Mouse (Mus musculus): ENCODE data around the gene Kif22. TPM values are rescaled to one million over a fixed set of nuclear protein-coding genes. Genes with fewer than 3 reads are reported as not detected.

Kif22 gene
- polyA plus RNA-seq, 1 experiment, result 19.3 TPM

DNA sequence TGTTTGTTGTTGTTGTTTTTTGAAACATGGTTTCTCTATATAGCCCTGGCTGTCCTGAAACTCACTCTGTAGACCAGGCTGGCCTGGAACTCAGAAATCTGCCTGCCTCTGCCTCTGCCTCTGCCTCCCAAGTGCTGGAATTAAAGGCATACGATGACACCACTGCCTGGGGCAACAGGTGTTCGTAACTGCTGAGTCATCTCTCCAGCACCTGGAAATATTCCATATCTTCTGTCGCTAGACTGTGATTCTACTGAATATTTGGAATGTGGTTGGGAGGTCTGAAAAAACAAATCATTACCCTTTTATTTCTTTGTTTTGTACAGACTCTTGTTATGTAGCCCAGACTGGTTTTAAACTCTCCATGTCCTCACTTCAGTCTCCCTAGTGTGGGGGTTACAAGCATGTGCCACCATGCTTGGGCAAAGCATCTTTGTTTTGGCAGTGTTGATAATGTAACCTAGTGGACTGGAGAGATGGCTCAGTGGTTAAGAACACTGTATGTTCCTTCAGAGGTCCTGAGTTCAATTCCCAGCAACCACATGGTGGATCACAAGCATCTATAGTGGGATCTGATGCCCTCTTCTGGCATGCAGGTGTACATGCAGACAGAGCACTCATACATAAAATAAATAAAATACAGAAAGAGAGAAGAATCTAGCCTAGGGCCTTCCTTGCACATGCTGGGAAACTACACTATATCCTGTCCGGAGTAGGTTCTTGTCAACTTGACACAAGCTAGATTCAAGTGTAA is 38.0 kb downstream of the Kif22 start:
- DNase-seq (ENCODE audit: low read depth, low spot score), result no peak
- WGBS, result 37% methylated on average over 4 of the region's 4 CpGs

DNA sequence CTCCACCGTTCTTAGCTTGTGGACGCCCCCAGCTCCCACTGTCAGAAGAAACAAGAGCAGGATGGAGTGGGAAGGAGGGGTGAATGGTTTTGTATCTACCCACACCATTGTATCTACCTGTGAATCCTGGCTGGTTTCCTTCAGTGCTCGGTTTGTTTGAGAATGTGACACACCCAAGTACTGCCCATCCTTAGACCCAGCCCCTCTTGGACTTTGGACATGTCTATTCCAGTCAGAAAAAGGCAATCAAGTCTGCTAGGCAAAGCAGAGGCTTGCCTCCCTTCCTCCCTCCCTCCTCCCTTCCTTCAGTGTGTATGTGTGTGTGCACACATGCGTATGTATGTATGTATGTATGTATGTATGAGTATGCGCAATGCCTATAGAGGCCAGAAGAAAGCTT is 38.7 kb downstream of the Kif22 start:
- peak; percentile 97 for DNase-seq (ENCODE audit: low read depth, low spot score)
- 26% methylated on average over 5 of the region's 5 CpGs for WGBS

- no peak for DNase-seq (ENCODE audit: low read depth, low spot score)
- WGBS, result 83% methylated on average over 10 of the region's 10 CpGs
Observed at GRCm38 (mm10) chr7:126999568-126999967, 42.7 kb downstream of the Kif22 start.

GRCm38 (mm10) chr7:126996449-126996848 is 45.8 kb downstream of the Kif22 start:
- 83% methylated on average over 4 of the region's 4 CpGs for WGBS
- DNase-seq (ENCODE audit: low read depth, low spot score), result no peak

DNA sequence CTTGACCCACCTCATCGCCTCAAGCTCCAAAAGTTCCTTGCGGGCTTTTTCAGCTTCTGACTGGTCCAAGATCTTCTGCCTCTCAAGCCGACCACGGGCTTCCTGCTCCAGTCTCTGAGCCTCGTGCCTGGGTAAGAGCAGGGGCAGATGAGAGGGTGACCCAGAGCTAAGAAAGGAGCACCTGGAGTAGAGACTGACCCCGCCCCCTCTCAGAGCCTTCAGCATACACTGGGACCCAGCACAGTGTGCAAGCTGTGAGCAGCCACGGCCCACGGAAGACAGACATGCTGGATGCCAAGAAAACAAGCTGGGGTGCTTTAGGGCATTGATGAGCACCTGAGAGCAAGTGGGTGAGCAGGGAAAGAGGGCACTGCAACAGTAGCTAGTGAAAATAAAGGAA is 53.5 kb downstream of the Kif22 start:
- WGBS, result 81% methylated on average over 8 of the region's 8 CpGs
- DNase-seq (ENCODE audit: low read depth, low spot score), result no peak

- no peak for DNase-seq (ENCODE audit: low read depth, low spot score)
- 33% methylated on average over 9 of the region's 9 CpGs for WGBS
Observed at GRCm38 (mm10) chr7:126986319-126986718, 56.0 kb downstream of the Kif22 start.

DNA sequence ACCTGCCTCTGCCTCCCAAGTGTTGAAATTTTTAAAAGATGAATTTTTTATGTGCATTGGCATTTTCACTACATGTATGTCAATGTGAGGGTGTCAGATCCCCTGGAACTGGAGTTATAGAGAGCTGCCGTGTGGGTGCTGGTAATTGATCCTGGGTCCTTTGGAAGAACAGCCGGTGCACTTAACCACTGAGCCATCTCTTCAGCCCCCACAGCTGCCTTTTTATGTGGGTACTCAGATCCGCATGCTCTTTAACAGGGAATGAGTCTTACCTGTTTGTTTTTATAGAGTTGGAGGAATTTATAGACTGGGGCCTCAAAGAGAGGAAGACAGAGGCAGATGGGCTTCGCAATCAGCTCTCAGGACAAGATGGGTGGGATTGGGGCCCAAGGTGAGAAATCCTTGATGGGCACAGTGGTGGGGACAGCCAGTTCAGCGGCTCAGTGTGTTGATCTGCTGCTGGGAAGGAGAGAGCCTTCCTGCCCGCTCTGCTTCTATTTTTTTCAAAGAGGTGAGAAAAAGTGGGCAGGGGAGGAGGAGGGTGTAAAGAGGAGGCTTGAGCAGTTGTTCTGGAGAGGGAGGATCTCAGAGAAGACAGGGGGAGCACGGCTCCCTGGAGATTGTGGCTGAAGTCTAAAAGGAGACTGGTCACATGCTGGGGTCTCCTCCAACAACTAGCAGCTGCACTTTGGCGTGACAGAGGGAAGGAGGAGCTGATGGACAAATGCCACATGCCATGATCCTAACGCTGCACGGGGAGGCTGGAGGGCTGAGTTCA is 57.4 kb downstream of the Kif22 start:
- DNase-seq (ENCODE audit: low read depth, low spot score), result no peak
- WGBS, result 64% methylated on average over 10 of the region's 10 CpGs

DNA sequence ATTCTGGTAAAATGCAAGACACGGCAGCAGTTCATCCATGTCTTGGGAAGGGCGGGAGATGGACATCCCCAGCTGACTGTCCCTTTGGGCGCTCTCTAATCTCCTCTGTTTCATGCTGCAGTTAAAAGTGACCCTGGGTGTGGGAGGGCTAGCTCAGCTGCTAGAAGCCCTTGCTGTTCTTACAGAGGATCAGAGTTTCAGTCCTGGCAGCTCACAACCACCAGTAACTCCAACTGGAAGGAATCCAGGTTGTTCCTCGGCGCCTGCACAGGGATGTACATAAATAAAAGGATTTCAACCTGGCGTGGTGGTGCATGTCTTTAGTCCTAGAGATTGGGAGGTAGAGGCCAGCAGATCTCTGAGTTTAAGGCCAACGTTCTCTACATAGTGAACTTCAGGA is 59.2 kb downstream of the Kif22 start:
- DNase-seq (ENCODE audit: low read depth, low spot score), result no peak
- 73% methylated on average over 7 of the region's 7 CpGs for WGBS

DNA sequence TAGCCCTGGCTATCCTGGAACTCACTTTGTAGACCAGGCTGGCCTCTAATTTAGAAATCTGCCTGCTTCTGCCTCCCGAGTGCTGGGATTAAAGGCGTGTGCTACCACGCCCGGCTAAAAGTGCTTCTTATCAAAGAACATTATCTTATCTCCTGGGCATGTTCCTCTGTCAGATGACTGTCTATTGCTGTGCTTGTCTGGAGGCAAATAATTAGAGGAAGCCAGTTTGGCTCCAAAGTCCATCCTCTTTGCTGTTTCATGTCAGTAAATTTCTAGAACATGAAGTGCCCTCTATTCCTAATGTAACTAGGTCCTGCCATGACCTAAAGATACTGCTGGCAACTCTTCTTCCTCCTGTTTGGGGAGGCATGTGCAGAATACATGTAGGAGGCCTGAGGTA is 60.2 kb downstream of the Kif22 start:
- no peak for DNase-seq (ENCODE audit: low read depth, low spot score)
- 36% methylated on average over 4 of the region's 4 CpGs for WGBS

DNA sequence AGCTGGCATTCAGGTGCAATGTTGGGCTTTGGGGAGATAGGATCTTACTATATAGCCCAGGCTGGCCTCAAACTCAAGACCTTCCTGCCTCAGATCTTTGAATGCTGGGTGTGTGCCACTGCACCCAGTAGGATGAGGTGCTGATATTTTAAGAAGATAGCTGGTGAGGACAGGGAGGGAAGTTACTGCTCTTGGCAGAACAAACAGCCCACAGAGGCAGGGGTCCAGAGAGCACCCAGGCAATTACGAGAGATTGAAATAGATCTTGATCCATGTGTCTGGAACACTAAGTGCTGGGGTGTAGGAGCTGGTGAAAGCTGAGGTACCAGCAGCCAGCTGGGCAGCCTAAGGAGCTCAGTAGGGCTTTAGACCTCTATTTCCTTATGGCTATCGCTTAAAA is 60.7 kb downstream of the Kif22 start:
- 97% methylated on average over 2 of the region's 2 CpGs for WGBS
- DNase-seq (ENCODE audit: low read depth, low spot score), result no peak

DNA sequence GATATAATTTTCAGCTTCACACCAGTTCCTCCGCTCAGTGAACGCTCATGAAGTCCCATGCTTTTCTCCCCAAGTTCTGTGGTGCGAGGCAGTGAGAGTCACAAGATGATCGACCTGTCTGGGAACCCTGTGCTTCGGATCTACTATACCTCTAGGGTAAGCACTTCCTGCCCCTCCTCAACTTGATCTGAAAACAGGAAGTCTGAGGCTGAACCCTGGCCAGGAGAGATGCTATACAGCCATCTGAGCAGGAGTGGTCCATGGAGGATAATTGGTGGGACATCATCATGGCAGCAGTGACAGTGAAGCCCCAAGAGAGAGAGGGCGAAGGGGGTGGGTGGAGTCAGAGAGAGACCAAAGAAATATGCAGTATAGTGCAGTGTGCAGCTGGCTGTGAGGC is 63.4 kb downstream of the Kif22 start:
- no peak for DNase-seq (ENCODE audit: low read depth, low spot score)
- WGBS, result 91% methylated on average over 6 of the region's 6 CpGs

Other genes with a start within 250 kb of the Kif22 start
- gene Ppp4c, start 250.0 kb downstream of the Kif22 start, polyA plus RNA-seq (2012; rRNA removed), result 245 and 253 TPM in 2 replicates
- 1.9 and 2.6 TPM in 2 replicates for gene Fam57b, start 244.8 kb downstream of the Kif22 start, polyA plus RNA-seq (2012; rRNA removed)
- not detected in 2 replicates for gene 4930451I11Rik, start 210.8 kb downstream of the Kif22 start, polyA plus RNA-seq (2012; rRNA removed)
- gene Doc2a, start 195.1 kb downstream of the Kif22 start, polyA plus RNA-seq (2012; rRNA removed), result not detected in 2 replicates
- gene Hirip3, start 180.5 kb downstream of the Kif22 start, polyA plus RNA-seq (2012; rRNA removed), result 9.4 and 13.4 TPM in 2 replicates
- 36.5 and 39.3 TPM in 2 replicates for gene Ino80e, start 180.1 kb downstream of the Kif22 start, polyA plus RNA-seq (2012; rRNA removed)
- gene Taok2, start 157.8 kb downstream of the Kif22 start, polyA plus RNA-seq (2012; rRNA removed), result 37.8 and 51.7 TPM in 2 replicates
- gene Tmem219, start 119.6 kb downstream of the Kif22 start, polyA plus RNA-seq (2012; rRNA removed), result 64.4 and 92.1 TPM in 2 replicates
- 9.5 and 13.9 TPM in 2 replicates for gene Kctd13, start 113.6 kb downstream of the Kif22 start, polyA plus RNA-seq (2012; rRNA removed)
- gene Asphd1, start 92.9 kb downstream of the Kif22 start, polyA plus RNA-seq (2012; rRNA removed), result 0.43 and 0.45 TPM in 2 replicates
- gene Sez6l2, start 91.9 kb downstream of the Kif22 start, polyA plus RNA-seq (2012; rRNA removed), result 2.9 and 3.4 TPM in 2 replicates
- 324 and 348 TPM in 2 replicates for gene Cdipt, start 66.6 kb downstream of the Kif22 start, polyA plus RNA-seq (2012; rRNA removed)
- 0.80 and 1.1 TPM in 2 replicates for gene Cdiptos, start 66.4 kb downstream of the Kif22 start, polyA plus RNA-seq (2012; rRNA removed)
- gene Mvp, start 27.9 kb downstream of the Kif22 start, polyA plus RNA-seq (2012; rRNA removed), result 185 and 289 TPM in 2 replicates
- 0.45 and 3.0 TPM in 2 replicates for gene Pagr1b, start 26.0 kb downstream of the Kif22 start, polyA plus RNA-seq (2012; rRNA removed)
- 5.3 and 11.3 TPM in 2 replicates for gene Pagr1a, start 25.1 kb downstream of the Kif22 start, polyA plus RNA-seq (2012; rRNA removed)
- 22.1 and 23.8 TPM in 2 replicates for gene Gm42742, start 21.4 kb downstream of the Kif22 start, polyA plus RNA-seq (2012; rRNA removed)
- gene Prrt2, start 21.3 kb downstream of the Kif22 start, polyA plus RNA-seq (2012; rRNA removed), result 1.7 and 2.5 TPM in 2 replicates
- gene Maz, start 15.4 kb downstream of the Kif22 start, polyA plus RNA-seq (2012; rRNA removed), result 102 and 115 TPM in 2 replicates
- gene Zg16, start 44.9 kb upstream of the Kif22 start, polyA plus RNA-seq (2012; rRNA removed), result 7,033 and 9,267 TPM in 2 replicates
- gene AI467606, start 48.9 kb upstream of the Kif22 start, polyA plus RNA-seq (2012; rRNA removed), result 12.4 and 16.5 TPM in 2 replicates
- 1.5 TPM in 2 replicates for gene Qprt, start 79.8 kb upstream of the Kif22 start, polyA plus RNA-seq (2012; rRNA removed)
- gene Spn, start 95.4 kb upstream of the Kif22 start, polyA plus RNA-seq (2012; rRNA removed), result 3.7 and 5.7 TPM in 2 replicates
- gene Cd2bp2, start 153.6 kb upstream of the Kif22 start, polyA plus RNA-seq (2012; rRNA removed), result 25.1 and 28.6 TPM in 2 replicates
- gene Tbc1d10b, start 166.0 kb upstream of the Kif22 start, polyA plus RNA-seq (2012; rRNA removed), result 30.0 and 34.2 TPM in 2 replicates
- 2.5 and 4.1 TPM in 2 replicates for gene Mylpf, start 166.4 kb upstream of the Kif22 start, polyA plus RNA-seq (2012; rRNA removed)
- 5.7 and 7.9 TPM in 2 replicates for gene Zfp553, start 190.6 kb upstream of the Kif22 start, polyA plus RNA-seq (2012; rRNA removed)
- gene Sept1, start 190.7 kb upstream of the Kif22 start, polyA plus RNA-seq (2012; rRNA removed), result 32.4 and 34.6 TPM in 2 replicates
- gene Zfp771, start 201.8 kb upstream of the Kif22 start, polyA plus RNA-seq (2012; rRNA removed), result 25.7 and 34.0 TPM in 2 replicates
- 79.9 and 80.9 TPM in 2 replicates for gene Dctpp1, start 218.2 kb upstream of the Kif22 start, polyA plus RNA-seq (2012; rRNA removed)
- gene Sephs2, start 231.6 kb upstream of the Kif22 start, polyA plus RNA-seq (2012; rRNA removed), result 58.1 and 85.1 TPM in 2 replicates